Mouse (Mus musculus) liver, embryonic 14.5 days (tissue): ENCODE results near the gene Ube2s.

Experiments used
- CTCF ChIP-seq: IDR thresholded peaks from 2 replicates; pipeline ENCODE4 v1.5.1; 2016; ENCODE audit warnings: antibody characterized with exemption, low read depth, control low read depth
- EP300 ChIP-seq: IDR thresholded peaks from 2 replicates; pipeline ENCODE4 v1.6.1; 2016; ENCODE audit warnings: antibody characterized with exemption, low read depth

GRCm38 (mm10) chr7:4859418-4859978 is 47.1 kb upstream of the Ube2s start:
- TF ChIP-seq CTCF = no peak
- TF ChIP-seq EP300 = no peak
